Mouse (Mus musculus): ENCODE data around the gene Cdr2.

Cdr2 gene

GRCm38 (mm10) chr7:120910172-120910571, 71.9 kb downstream of the Cdr2 start:
- DNase-seq (ENCODE audit: low spot score): peak; percentile 52

All from testis, postnatal 14 days (tissue).